Mouse (Mus musculus) c-Kit-positive CD71-negative TER-119-negative erythroid progenitor cells, embryonic 14.5 days (primary cell): ENCODE results near the gene Serpind1.

Source experiments
- DNase-seq: peaks from one replicate; pipeline ENCODE4 v3.0.0-alpha.2; 2013; ENCODE audit warnings: low read depth

The Serpind1 gene

DNA sequence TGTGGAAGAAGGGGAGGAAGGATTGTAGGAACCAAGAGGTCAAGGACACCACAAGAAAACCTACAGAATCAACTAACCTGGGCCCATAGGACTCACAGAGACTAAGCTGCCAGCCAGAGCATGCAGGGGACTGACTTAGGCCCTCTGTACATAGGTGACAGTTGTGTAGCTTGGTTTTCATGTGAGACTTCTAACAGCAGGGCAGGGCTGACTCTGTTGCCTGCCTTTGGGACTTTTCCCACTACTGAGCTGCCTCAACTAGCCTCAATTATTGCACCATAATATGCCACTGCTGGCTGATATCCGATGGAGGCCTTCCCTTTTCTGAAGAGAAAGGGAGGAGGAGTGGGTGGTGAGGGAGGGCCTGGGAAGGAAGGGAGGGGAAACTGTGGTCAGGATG, 15.6 kb downstream of the Serpind1 start:
- DNase-seq = no peak

GRCm38 (mm10) chr16:17356031-17356430, 24.9 kb downstream of the Serpind1 start:
- DNase-seq = no peak

DNA sequence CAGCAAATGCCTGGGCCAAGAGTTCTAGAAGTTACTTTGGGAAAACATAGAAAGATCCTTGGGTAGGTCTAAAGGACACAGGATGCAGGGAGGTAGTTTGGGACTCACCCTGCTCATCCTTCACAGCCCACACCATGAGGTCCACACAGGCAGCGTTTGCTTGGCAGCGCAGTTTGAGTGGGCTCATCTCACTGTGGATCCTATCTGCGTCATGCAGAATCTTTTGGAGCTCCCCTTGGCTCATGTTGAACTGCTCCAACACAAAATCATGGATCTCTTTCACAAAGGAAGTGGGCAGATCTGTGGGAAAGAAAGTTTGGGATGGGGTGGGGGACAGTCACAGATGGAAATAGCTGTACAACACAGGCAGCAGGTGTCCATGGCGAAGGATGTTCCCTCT, 27.6 kb downstream of the Serpind1 start:
- no peak for DNase-seq

DNA sequence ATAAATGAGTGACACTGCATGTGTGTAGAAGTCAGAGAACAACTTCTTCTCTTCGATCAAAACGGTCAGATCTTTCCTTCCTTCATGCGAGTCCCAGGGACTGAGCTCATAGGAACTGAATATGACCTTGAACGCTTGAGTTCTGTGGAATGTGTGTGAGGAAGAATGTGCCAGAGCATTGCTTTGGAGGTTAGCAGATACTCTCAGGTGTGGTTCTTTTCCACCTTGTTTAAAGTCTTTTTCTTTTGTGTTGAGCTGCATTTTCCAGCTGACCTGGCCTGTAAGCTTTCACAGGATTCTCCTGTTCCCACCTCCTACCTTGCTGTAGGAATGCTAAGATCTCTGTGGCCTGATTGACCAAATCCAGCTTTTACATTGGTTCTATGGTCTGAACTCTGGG, 51.1 kb downstream of the Serpind1 start:
- no peak for DNase-seq

GRCm38 (mm10) chr16:17383594-17384326, 52.6 kb downstream of the Serpind1 start:
- no peak for DNase-seq

GRCm38 (mm10) chr16:17392784-17393183, 61.6 kb downstream of the Serpind1 start:
- no peak for DNase-seq
